Mouse (Mus musculus) CH12.LX (cell line): Measurements from ENCODE around the gene Myo16.

ENCODE experiments used
- CTCF ChIP-seq, 2 experiments: IDR thresholded peaks in 1 of 2; conservative IDR thresholded peaks in 1 of 2; 2 replicates each; pipeline ENCODE4 v1.5.1; 2011 to 2012; ENCODE audit warnings: low read depth in 2 of 2, low read length in 2 of 2, improper control_type of control experiment in 1 of 2, inconsistent platforms in 1 of 2, mild to moderate bottlenecking in 1 of 2, moderate library complexity in 1 of 2
- KAT2A ChIP-seq: IDR thresholded peaks from 2 replicates; pipeline ENCODE4 v1.6.1; 2012; ENCODE audit warnings: low read length, improper control_type of control experiment, inconsistent platforms; ENCODE audit not compliant: insufficient replicate concordance
- MAFK ChIP-seq: IDR thresholded peaks from 2 replicates; pipeline ENCODE4 v1.6.1; 2011; ENCODE audit warnings: low read length, improper control_type of control experiment; ENCODE audit not compliant: insufficient replicate concordance
- NELFE ChIP-seq: IDR thresholded peaks from 2 replicates; pipeline ENCODE4 v1.6.1; 2011; ENCODE audit warnings: low read depth, low read length, improper control_type of control experiment

DNA sequence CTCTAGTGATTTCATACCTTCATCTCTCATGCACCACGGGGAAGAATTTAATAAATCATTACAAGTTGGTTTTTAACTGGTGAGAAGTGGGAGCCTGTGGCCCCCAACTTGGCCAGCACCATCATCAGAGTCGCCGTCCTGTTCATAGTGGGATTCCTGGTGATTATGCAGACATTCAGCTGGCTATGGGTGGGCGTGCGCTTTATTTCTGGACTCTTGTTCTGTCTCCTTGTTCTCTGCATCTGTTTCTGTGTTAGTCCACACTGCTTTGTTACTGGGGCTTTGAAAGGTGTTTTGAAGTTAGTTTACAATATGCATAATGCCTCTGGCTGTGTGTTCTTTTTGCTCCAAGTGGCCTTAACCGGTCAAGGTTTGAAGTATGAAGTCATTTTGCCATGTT lies 439.2 kb downstream of the Myo16 start:
- no peak for TF ChIP-seq NELFE
- TF ChIP-seq MAFK, result no peak
- no peak for TF ChIP-seq KAT2A
- TF ChIP-seq CTCF (conservative IDR thresholded peaks at IDR 0.05 in 1 of 2, IDR thresholded peaks at IDR 0.05 in 1 of 2; ENCODE audit: low read depth in 2 of 2, low read length in 2 of 2), result no peak
